Mouse (Mus musculus) olfactory bulb, adult 2 months (tissue): ENCODE measurements around the gene Ifitm10.

Experiments
- CTCF ChIP-seq: fragments of 200-500 bp; IDR thresholded peaks from 2 replicates; pipeline ENCODE4 v1.5.1; 2012; ENCODE audit warnings: low read depth, mild to moderate bottlenecking, low read length, moderate library complexity; ENCODE audit not compliant: insufficient read depth
- POLR2A ChIP-seq: fragments of 200-500 bp; IDR thresholded peaks from 2 replicates; pipeline ENCODE4 v1.6.1; 2012; ENCODE audit warnings: mild to moderate bottlenecking, low read depth, low read length, moderate library complexity; ENCODE audit not compliant: insufficient read depth

DNA sequence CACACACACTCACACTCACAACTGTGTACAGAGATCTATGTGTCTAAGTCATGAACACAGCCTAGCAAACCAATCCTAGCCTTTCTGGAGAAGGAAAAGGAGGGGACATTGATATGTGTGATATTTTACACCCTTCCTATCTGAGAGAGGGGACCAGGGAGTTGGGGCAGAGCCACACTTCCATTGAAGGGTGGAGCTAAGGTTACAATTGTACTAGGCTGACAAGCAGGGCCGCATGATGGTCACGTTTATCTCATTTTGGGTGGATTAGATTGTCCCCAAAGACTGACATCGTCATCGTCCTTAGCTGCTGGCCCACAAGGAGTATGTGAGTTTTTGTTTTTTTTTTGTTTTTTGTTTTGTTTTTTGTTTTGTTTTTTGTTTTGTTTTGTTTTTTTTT, 42.3 kb downstream of the Ifitm10 start:
- TF ChIP-seq POLR2A (no peak), CTCF (no peak)
